Mouse (Mus musculus) hindbrain, embryonic 10.5 days (tissue): Measurements from ENCODE around the gene Zdhhc4. TPM values are rescaled to one million over a fixed set of nuclear protein-coding genes. Genes with fewer than 3 reads are reported as not detected.

ENCODE experiments used
- DNase-seq: peaks from one replicate; pipeline ENCODE4 v3.0.0-alpha.2; 2017; ENCODE audit warnings: low spot score
- H3K27ac ChIP-seq: fragments of 300-500 bp; sonication (generic); 2 replicates; pipeline ENCODE4 v1.5.1; 2016; ENCODE audit warnings: mild to moderate bottlenecking, moderate library complexity
- H3K27me3 ChIP-seq: fragments of 300-500 bp; sonication (generic); 2 replicates; pipeline ENCODE4 v1.6.1; 2016; ENCODE audit warnings: mild to moderate bottlenecking; ENCODE audit not compliant: poor library complexity, insufficient read depth, severe bottlenecking
- H3K36me3 ChIP-seq: fragments of 300-500 bp; sonication (generic); 2 replicates; pipeline ENCODE4 v1.6.1; 2016; ENCODE audit warnings: mild to moderate bottlenecking, moderate library complexity
- H3K4me1 ChIP-seq: fragments of 300-500 bp; sonication (generic); replicated peaks from 2 replicates; pipeline ENCODE4 v1.6.1; 2016; ENCODE audit warnings: mild to moderate bottlenecking
- H3K4me3 ChIP-seq: fragments of 300-500 bp; sonication (generic); 2 replicates; pipeline ENCODE4 v1.5.1; 2016; ENCODE audit warnings: mild to moderate bottlenecking, moderate library complexity
- H3K9me3 ChIP-seq: fragments of 300-500 bp; sonication (generic); 2 replicates; pipeline ENCODE4 v1.6.1; 2016; ENCODE audit warnings: mild to moderate bottlenecking, moderate library complexity
- WGBS: fragments of 180-500 bp; shearing (Covaris S2); methylation state at CpG from one replicate; pipeline ENCODE4 v1.1.7; 2016; 5-methylcytosine and 5-hydroxymethylcytosine counted together
- polyA plus RNA-seq: library from polyadenylated mRNA; unstranded; fragments of >200 nt; fragmentation: Nextera tagmentation; extraction: Ambion mirVana; gene quantifications from 2 replicates; pipeline ENCODE4 v1.2.1, GENCODE M21; 2016

The Zdhhc4 gene
- polyA plus RNA-seq, 1 experiment from 2014 or later = 85.7 TPM

DNA sequence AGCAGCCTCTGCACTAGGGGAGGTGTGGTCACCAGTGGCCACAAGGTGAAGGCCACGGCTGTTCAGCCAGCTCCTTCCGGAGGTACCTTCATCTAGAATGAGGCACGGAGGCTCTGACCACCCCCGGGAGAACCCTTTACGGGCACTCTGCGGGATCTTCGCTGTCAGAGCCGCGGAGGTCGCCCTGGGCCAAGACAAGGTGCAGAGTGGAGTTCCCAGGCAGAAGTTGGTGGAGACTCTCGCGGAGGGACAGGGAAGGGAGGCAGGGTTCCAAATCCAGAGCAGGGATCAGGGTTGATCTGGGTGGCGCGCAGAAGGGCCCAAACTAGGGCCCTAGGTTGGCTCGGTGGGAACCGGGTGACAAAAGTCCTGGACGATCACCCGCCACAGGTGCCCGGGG is 36.2 kb downstream of the Zdhhc4 start:
- WGBS = 4% methylated on average over 19 of the region's 19 CpGs
- peaks cover 26% of the 10 kb centered on the region for H3K4me1 ChIP-seq
- DNase-seq = no peak
- H3K9me3 ChIP-seq = no peaks in the 10 kb centered on the region
- peaks cover 74% of the 10 kb centered on the region for H3K27me3 ChIP-seq
- peaks cover 16% of the 10 kb centered on the region for H3K36me3 ChIP-seq
- 0 out of 2 replicates have a peak overlapping the region, but pooled peaks have one; percentile 42 for H3K27ac ChIP-seq
- peak overlapping the region; percentile 51 for H3K4me3 ChIP-seq

DNA sequence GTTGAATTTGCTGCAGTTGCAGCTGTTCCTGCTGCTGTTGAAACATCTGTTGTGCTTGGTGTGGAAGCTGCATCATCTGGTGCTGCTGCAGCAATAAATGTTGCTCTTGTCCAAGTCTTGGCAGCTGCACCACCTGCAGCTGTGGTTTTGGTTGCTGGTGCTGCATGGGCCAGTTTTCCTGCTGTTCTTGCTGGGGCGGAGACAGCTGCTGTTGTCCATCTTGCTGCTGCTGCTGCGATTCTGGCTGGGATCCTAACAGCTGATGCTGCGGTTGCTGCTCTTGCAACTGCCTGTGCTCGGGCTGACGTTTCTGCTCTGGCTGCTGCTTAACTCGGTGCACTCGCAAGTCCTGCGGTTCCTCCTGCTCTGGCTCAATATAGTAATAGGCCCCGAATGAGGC is 39.8 kb downstream of the Zdhhc4 start:
- H3K27me3 ChIP-seq = peaks cover 100% of the 10 kb centered on the region
- no peaks in the 10 kb centered on the region for H3K9me3 ChIP-seq
- H3K27ac ChIP-seq = no peak overlapping the region
- no peak for DNase-seq
- 71% methylated on average over 9 of the region's 9 CpGs for WGBS
- peaks cover 4% of the 10 kb centered on the region; the same call in 1 of the 2 replicates for H3K36me3 ChIP-seq
- H3K4me1 ChIP-seq = peaks cover 32% of the 10 kb centered on the region
- H3K4me3 ChIP-seq = no peak overlapping the region

DNA sequence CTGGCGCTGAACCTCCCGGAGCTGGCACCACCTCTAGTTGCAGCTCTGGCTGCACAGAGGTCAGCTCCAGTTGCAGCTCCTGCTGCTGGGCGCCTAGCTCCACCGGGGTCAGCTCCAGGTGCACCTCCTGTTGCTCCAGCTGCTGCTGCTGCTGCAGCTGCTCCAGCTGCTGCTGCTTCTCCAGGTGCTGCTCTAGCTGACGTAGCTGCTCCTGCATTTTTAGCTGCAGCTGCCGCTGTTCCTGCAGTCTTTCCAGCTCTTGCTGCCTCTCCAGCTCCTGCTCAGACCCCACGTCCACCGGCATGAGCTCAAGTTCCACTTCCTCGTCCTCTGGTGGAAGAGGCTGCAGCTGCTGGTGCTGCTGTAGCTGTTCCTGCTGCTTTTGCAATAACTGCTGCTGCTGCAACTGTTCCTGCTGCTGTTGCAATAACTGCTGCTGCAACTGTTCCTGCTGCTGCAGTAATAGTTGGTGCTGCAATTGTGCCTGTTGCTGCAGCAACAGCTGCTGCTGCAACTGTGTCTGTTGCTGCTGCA is 40.6 kb downstream of the Zdhhc4 start:
- Histone ChIP-seq H3K4me3 (peak overlapping the region; percentile 49), H3K9me3 (no peaks in the 10 kb centered on the region), H3K27me3 (peaks cover 94% of the 10 kb centered on the region), H3K4me1 (peaks cover 27% of the 10 kb centered on the region), H3K36me3 (peaks cover 4% of the 10 kb centered on the region; the same call in 1 of the 2 replicates), H3K27ac (peak overlapping the region; percentile 2; the same call in 1 of the 2 replicates)
- DNase-seq = no peak
- WGBS = 10% methylated on average over 9 of the region's 9 CpGs

DNA sequence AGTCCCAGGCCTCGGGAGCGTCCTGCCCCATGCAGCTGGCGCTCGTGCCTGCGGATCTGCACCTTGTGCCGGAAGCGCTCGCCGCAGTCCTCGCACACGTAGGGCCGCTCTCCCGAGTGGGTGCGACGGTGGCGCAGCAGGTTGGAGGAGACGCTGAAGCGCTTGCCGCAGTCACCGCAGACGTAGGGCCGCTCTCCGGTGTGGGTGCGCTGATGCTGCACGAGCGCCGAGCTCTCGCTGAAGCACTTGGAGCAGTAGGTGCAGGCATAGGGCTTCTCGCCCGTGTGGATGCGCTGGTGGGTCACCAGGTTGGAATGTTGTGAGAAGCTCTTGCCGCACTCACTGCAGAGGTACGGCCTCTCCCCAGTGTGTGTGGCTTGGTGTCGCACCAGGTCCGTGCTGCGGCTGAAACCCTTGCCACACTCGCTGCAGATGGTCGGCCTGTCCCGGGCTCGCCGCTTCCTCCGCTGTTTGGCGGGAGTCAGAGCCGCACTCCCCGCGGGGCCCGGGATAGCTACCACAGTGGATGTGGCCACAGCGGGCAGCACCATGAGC is 41.2 kb downstream of the Zdhhc4 start:
- DNase-seq = peak; percentile 41
- peaks cover 88% of the 10 kb centered on the region for H3K27me3 ChIP-seq
- WGBS = 1% methylated on average over 48 of the region's 48 CpGs
- peaks cover 21% of the 10 kb centered on the region for H3K4me1 ChIP-seq
- peak overlapping the region; percentile 2; the same call in 1 of the 2 replicates for H3K27ac ChIP-seq
- H3K9me3 ChIP-seq = no peaks in the 10 kb centered on the region
- H3K4me3 ChIP-seq = peak overlapping the region; percentile 49
- 0 out of 2 replicates have a peak, but pooled peaks cover 4% of the 10 kb centered on the region for H3K36me3 ChIP-seq

DNA sequence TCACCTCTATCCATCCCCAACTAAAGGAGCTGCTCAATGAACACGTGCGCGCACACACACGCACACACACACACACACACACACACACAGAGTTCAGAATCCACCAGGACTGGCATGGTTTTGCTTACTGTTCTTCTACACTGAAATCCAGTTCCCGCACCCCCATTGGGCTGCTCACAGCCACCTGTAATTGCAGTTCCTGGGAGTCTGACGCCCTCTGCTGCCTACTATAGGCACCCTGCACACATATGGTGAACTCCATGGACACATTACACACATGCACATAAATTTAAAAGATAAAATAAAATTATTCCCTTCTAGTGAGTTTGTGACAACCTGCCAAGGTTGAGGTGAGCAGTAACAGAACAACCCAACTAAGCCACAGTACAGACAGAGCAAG is 44.3 kb downstream of the Zdhhc4 start:
- DNase-seq = no peak
- Histone ChIP-seq H3K9me3 (no peaks in the 10 kb centered on the region), H3K4me3 (no peak overlapping the region), H3K27ac (no peak overlapping the region), H3K4me1 (peaks cover 17% of the 10 kb centered on the region), H3K27me3 (peaks cover 61% of the 10 kb centered on the region), H3K36me3 (0 out of 2 replicates have a peak, but pooled peaks cover 4% of the 10 kb centered on the region)
- 38% methylated on average over 6 of the region's 6 CpGs for WGBS

DNA sequence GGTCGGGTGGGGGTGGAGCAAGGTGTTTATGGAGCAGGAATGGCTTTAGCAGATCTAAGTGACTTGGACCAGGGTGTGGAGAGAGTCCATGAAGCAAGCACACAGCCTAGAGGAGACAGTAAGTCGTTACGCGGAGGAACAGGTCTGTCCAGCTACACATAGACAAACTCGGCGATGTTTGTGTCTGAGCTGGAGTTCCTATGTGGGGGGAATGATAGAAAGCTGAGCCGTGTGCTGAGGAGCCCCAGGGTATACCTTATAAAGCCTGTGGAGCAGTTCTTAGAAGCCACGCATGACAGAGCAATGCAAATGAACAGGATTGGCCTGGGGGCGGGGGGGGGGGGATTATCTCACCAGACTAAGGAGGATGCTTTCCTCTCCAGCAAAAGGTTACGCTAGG is 49.8 kb downstream of the Zdhhc4 start:
- H3K4me3 ChIP-seq = no peak overlapping the region
- no peaks in the 10 kb centered on the region for H3K4me1 ChIP-seq
- peaks cover 31% of the 10 kb centered on the region for H3K27me3 ChIP-seq
- no peak overlapping the region for H3K27ac ChIP-seq
- H3K36me3 ChIP-seq = no peaks in the 10 kb centered on the region
- 45% methylated on average over 10 of the region's 10 CpGs for WGBS
- H3K9me3 ChIP-seq = no peaks in the 10 kb centered on the region
- DNase-seq = no peak

DNA sequence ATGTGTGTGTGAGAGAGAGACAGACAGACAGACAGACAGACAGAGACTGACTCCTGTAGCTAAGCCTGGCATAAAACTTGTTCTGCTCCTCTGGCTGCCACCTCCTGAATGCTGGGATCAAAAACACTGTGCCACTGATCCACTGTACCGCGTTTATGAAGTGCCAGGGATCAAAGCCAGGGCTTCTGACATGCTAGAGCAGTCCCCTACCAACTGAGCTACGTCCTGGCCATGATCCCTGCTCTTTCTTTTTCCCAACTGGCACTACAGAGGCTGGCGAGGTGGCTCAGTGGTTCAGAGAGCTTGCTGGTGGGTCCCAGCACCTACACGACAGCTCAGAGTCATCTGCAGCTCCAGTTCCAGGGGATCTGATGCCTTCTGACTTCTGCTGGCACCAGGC is 53.3 kb downstream of the Zdhhc4 start:
- DNase-seq = no peak
- no peak overlapping the region for H3K27ac ChIP-seq
- peaks cover 28% of the 10 kb centered on the region for H3K27me3 ChIP-seq
- H3K9me3 ChIP-seq = no peaks in the 10 kb centered on the region
- H3K4me3 ChIP-seq = no peak overlapping the region
- peaks cover 6% of the 10 kb centered on the region for H3K4me1 ChIP-seq
- WGBS = 61% methylated on average over 5 of the region's 5 CpGs
- no peaks in the 10 kb centered on the region for H3K36me3 ChIP-seq

DNA sequence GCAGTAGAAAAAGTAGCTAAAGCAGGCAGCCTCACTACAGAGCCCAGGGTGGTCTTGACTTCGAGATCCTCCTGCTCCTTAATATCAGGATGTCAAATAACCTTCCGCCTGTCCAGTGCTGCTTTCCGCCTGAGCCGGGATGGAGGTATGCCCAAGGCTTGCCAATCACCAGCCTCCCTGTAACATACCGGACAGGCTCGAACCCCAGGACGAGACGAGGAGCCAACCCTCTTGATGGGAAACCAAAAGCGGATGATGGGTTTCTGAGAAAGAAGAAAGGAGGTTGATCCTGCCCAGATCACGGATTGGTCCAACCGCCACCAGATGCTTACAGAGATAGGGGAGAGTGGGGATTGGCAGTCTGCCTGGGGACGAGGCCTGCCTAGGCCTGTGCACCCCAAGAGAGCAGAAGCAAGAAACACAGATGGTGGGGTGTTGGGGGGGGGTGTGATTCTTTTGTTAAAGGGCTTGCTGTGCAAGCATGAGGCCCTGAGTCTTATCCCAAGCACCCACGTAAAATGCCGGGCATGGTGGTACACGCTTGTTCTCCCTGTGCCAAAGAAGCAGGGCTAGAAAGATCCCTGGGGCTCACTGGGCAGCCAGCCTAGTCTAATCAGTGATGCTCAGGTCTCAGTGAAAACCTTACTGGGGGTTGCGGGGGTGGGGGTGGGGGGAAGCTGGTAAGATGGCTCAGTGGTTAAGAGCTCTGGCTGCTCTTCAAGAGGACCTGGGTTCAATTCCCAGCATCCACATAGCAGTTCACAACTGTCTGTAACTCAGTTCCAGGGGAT is 56.3 kb downstream of the Zdhhc4 start:
- no peak overlapping the region for H3K4me3 ChIP-seq
- no peaks in the 10 kb centered on the region for H3K36me3 ChIP-seq
- DNase-seq = no peak
- 92% methylated on average over 16 of the region's 16 CpGs for WGBS
- peaks cover 21% of the 10 kb centered on the region for H3K27me3 ChIP-seq
- no peak overlapping the region for H3K27ac ChIP-seq
- H3K9me3 ChIP-seq = no peaks in the 10 kb centered on the region
- H3K4me1 ChIP-seq = peaks cover 30% of the 10 kb centered on the region

DNA sequence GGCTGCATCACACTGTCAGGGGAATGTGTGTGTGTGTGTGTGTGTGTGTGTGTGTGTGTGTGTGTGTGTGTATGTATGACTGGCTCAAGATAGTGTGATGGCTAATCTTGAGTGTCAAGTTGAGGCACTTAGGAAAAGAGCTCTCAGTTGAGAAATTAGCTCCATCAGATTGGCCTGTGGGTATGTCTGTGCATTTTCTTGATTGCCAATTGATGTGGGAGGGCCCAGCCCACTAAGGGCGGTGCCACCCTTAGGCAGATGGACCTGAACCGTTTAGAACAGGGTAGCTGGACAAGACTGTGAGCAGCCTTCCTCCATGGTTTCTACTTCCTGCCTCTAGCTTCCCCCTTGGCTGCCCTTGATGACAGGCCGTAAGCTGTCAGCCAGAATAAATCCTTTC is 56.9 kb downstream of the Zdhhc4 start:
- DNase-seq = no peak
- Histone ChIP-seq H3K36me3 (no peaks in the 10 kb centered on the region), H3K9me3 (no peaks in the 10 kb centered on the region), H3K4me3 (no peak overlapping the region), H3K4me1 (peaks cover 30% of the 10 kb centered on the region), H3K27me3 (peaks cover 15% of the 10 kb centered on the region), H3K27ac (no peak overlapping the region)
- 85% methylated on average over 3 of the region's 3 CpGs for WGBS

DNA sequence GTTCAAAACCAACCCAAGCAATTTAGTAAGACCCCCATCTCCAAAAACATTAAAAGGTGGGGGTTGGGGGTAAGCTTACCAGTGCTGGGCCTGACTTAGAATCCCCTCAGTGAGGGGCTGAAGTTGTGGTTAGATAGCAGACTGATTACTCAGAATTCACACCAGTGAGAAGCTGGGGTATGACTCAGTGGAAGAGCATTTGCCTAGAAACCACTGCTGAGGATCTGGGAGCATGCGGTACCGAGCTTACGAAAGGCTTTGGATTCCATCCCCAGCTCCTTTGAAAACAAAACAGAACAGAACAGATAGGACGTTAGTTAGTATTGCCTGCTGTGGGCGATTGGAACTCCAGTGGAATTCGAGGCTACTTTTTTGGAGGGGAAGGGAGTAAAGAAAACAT is 57.4 kb downstream of the Zdhhc4 start:
- no peaks in the 10 kb centered on the region for H3K36me3 ChIP-seq
- H3K27ac ChIP-seq = no peak overlapping the region
- no peaks in the 10 kb centered on the region for H3K9me3 ChIP-seq
- no peak overlapping the region for H3K4me3 ChIP-seq
- H3K4me1 ChIP-seq = peaks cover 30% of the 10 kb centered on the region
- no peak for DNase-seq
- 88% methylated on average over 6 of the region's 6 CpGs for WGBS
- peaks cover 14% of the 10 kb centered on the region for H3K27me3 ChIP-seq

DNA sequence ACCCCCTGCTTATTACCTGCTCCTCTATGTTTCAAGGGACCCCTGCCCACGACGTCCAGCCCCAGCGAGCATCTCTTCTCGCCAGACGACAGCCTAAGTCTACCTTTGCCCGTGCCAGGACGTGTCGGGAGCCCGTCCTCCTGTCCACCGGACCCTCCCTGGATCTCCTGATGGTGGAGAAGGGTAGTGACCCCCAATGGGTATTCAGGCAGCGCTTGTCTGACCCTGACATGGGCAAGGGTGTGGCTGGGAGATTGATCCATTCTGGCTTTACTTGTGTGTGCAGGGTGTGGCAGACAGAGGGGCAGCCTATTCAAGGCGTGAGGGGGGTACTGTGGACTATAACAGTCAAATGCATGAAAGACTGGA is 58.9 kb downstream of the Zdhhc4 start:
- Histone ChIP-seq H3K4me3 (peak overlapping the region; percentile 98), H3K27me3 (peaks cover 6% of the 10 kb centered on the region; the same call in 1 of the 2 replicates), H3K4me1 (peaks cover 37% of the 10 kb centered on the region), H3K9me3 (no peaks in the 10 kb centered on the region), H3K27ac (peak overlapping the region; percentile 98), H3K36me3 (peaks cover under 1% of the 10 kb centered on the region; the same call in 1 of the 2 replicates)
- 4% methylated on average over 12 of the region's 12 CpGs for WGBS
- DNase-seq = no peak

DNA sequence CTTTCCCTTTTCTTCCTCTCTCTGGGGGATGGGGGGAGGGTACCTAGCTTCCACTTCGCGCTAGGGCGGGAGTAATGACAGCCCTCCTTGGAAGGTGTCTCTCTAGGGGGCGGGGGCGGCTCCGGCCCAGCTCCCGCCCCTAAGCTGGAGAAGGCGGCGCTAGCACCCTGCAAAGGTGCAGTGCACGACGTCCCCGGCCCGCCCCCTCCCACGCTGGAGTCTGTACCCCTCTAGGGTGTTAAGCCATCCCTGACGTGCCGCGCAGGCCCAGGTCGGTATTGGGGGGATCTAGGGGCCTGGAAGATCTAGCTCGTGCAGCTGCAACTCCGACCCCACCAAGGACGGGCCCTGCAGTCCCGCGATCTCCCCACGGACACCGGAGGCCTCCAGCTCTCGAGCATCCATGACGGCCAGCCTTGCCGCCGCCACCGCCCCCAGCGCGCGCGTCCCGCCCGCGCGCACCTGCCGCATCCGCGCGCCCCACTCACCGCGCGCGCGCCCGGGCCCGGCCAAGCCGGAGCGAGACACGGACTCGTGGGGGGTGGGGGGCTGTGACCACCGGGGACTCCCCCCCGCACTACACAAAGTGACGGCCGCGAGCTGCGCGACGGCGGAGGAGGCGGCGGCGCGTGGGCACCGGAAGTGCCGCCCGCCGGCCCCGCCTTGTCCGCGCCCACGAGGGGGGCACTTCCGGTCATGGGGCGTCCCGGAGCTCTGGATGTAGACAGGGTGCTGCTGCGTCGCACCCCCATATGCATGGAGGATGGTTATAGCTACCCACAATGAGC is 59.5 kb downstream of the Zdhhc4 start, which contains the start of gene Zfp316:
Gene Zfp316, minus strand, starts transcription at position 660 of the 788 bp plus-strand sequence.
- H3K27ac ChIP-seq = peak within 1 kb of the TSS; percentile 98
- H3K36me3 ChIP-seq = peaks cover 6% of the 10 kb centered on the region
- peak within 1 kb of the TSS; percentile 98 for H3K4me3 ChIP-seq
- peak; percentile 71 for DNase-seq
- no peaks in the 10 kb centered on the region for H3K9me3 ChIP-seq
- H3K27me3 ChIP-seq = peaks cover under 1% of the 10 kb centered on the region; the same call in 1 of the 2 replicates
- peaks cover 37% of the 10 kb centered on the region for H3K4me1 ChIP-seq
- 1% methylated on average over 79 of the region's 79 CpGs for WGBS
